Mouse (Mus musculus) stomach, embryonic 16.5 days (tissue): Measurements from ENCODE around the gene Nup85. TPM values are rescaled to one million over a fixed set of nuclear protein-coding genes. Genes with fewer than 3 reads are reported as not detected.
A peak's percentile ranks its signal among the peaks of the same experiment; 100 is the strongest.

Source experiments
- ATAC-seq: fragments of 200-750 bp; cut with Nextera tagmentation; 2 replicates; pipeline ENCODE4 v1.8.0; 2017; ENCODE audit warnings: moderate number of reproducible peaks, moderate TSS enrichment; ENCODE audit not compliant: insufficient read depth, low FRiP score
- H3K27ac ChIP-seq: fragments of 300-500 bp; sonication (generic); 2 replicates; pipeline ENCODE4 v1.5.1; 2014; ENCODE audit warnings: low read length
- H3K27me3 ChIP-seq: fragments of 300-500 bp; sonication (generic); 2 replicates; pipeline ENCODE4 v1.6.1; 2014; ENCODE audit warnings: low read length, control low read depth, mixed read lengths; ENCODE audit not compliant: control insufficient read depth, insufficient read depth
- H3K36me3 ChIP-seq: fragments of 300-500 bp; sonication (generic); 2 replicates; pipeline ENCODE4 v1.6.1; 2014; ENCODE audit warnings: low read length; ENCODE audit not compliant: control insufficient read depth, insufficient read depth
- H3K4me1 ChIP-seq: fragments of 300-500 bp; sonication (generic); 2 replicates; pipeline ENCODE4 v1.6.1; 2014; ENCODE audit warnings: low read length, control low read depth, mixed read lengths; ENCODE audit not compliant: control insufficient read depth, insufficient read depth
- H3K4me2 ChIP-seq: fragments of 300-500 bp; sonication (generic); 2 replicates; pipeline ENCODE4 v1.6.1; 2014; ENCODE audit warnings: low read depth, low read length, mixed read lengths
- H3K4me3 ChIP-seq: fragments of 300-500 bp; sonication (generic); replicated peaks from 2 replicates; pipeline ENCODE4 v1.5.1; 2014; ENCODE audit warnings: mild to moderate bottlenecking, low read length
- H3K9ac ChIP-seq: fragments of 300-500 bp; sonication (generic); 2 replicates; pipeline ENCODE4 v1.6.1; 2014; ENCODE audit warnings: low read length
- H3K9me3 ChIP-seq: fragments of 300-500 bp; sonication (generic); replicated peaks from 2 replicates; pipeline ENCODE4 v1.6.1; 2016; ENCODE audit warnings: low read length, control low read depth; ENCODE audit not compliant: control insufficient read depth
- WGBS: fragments of 180-500 bp; shearing (Covaris S2); extraction: QIAGEN DNeasy Blood & Tissue Kit; methylation state at CpG from one replicate; pipeline ENCODE4 v1.1.7; 2014; 5-methylcytosine and 5-hydroxymethylcytosine counted together
- polyA plus RNA-seq: library from polyadenylated mRNA; unstranded; fragments of >200 nt; fragmentation: Nextera tagmentation; extraction: Ambion mirVana; gene quantifications from 2 replicates; pipeline ENCODE4 v1.2.1, GENCODE M21; 2015

The Nup85 gene
- polyA plus RNA-seq, 1 experiment from 2014 or later = 141 TPM

DNA sequence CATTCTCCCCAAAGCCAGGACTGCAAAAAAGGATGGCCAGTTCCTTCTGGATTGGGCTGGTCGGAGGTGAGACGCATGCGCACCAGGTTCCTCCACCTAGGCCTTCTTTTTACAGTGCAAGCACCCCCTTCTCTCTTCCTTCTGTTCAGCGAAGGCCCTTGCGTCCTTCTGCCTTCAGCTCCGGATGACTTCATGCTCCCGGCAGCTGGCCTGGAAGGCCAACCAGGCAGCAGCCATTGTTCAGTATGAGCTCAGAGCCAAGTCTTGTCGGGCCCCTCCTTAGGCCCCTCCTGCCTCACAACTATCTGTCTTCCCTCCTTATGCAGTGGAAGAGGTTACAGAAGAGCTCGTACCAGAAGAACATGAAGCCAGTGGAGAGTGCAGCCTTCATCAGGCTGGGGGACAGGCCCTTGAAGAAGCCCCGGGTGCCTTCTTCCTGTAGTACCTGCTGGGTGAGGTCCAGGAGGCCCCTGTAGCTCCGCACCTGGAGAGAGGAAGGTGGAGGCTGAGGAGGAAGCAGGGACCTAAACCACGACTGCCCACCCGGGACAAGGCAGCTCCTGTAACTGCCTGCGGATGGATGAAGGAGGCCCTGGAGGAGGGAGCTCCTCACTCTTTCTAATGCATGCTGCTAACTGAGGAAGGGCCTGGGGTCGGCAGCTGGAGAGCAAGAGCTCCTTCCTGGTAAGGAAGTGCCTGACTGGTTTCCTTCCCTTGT, 51.0 kb downstream of the Nup85 start:
- Histone ChIP-seq H3K4me1 (peaks cover 21% of the 10 kb centered on the region), H3K27ac (peak overlapping the region; percentile 70), H3K9ac (peak overlapping the region; percentile 35; the same call in 1 of the 2 replicates), H3K36me3 (peaks cover 5% of the 10 kb centered on the region; the same call in 1 of the 2 replicates), H3K4me3 (no peak overlapping the region), H3K9me3 (no peaks in the 10 kb centered on the region), H3K4me2 (peak overlapping the region; percentile 27; the same call in 1 of the 2 replicates), H3K27me3 (no peaks in the 10 kb centered on the region)
- no peak for ATAC-seq
- WGBS = 75% methylated on average over 15 of the region's 15 CpGs

DNA sequence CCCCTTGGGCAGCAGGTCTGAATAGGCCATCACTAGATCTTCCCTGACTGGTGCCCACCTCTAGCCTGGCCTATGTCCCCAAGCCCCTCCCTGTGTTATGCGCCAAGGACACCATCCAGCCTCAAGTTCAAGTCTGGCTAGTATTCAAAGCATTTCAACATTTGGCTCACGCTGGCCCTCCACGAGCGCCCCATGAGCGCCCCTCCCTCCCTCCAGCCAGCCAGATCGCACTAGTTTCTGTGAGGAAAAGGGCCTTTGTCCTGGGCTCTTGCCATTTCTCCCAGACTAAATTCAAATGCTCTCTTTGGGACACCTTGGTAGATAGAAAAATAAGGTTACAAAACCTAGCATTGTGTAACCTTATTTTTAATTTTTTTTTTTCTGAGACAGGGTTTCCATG, 51.6 kb downstream of the Nup85 start:
- peak overlapping the region; percentile 70; the same call in 1 of the 2 replicates for H3K27ac ChIP-seq
- H3K9ac ChIP-seq = no peak overlapping the region

GRCm38 (mm10) chr11:115616371-115616770, 52.1 kb downstream of the Nup85 start:
- no peak overlapping the region for H3K4me2 ChIP-seq
- no peaks in the 10 kb centered on the region for H3K27me3 ChIP-seq
- peaks cover 5% of the 10 kb centered on the region; the same call in 1 of the 2 replicates for H3K36me3 ChIP-seq
- no peak overlapping the region for H3K9ac ChIP-seq
- no peak overlapping the region for H3K27ac ChIP-seq
- H3K9me3 ChIP-seq = no peaks in the 10 kb centered on the region
- peaks cover 18% of the 10 kb centered on the region for H3K4me1 ChIP-seq
- 88% methylated on average over 7 of the region's 7 CpGs for WGBS
- no peak overlapping the region for H3K4me3 ChIP-seq
- ATAC-seq = no peak

More for the DNA sequence above, 51.6 kb downstream of the Nup85 start:
- ATAC-seq = no peak
- no peaks in the 10 kb centered on the region for H3K27me3 ChIP-seq
- H3K36me3 ChIP-seq = peaks cover 5% of the 10 kb centered on the region; the same call in 1 of the 2 replicates
- H3K4me1 ChIP-seq = peaks cover 21% of the 10 kb centered on the region
- WGBS = 81% methylated on average over 6 of the region's 6 CpGs
- H3K4me3 ChIP-seq = no peak overlapping the region
- H3K4me2 ChIP-seq = no peak overlapping the region
- no peaks in the 10 kb centered on the region for H3K9me3 ChIP-seq

GRCm38 (mm10) chr11:115616893-115617292, 52.7 kb downstream of the Nup85 start:
- no peaks in the 10 kb centered on the region for H3K9me3 ChIP-seq
- peaks cover 5% of the 10 kb centered on the region; the same call in 1 of the 2 replicates for H3K36me3 ChIP-seq
- no peak overlapping the region for H3K9ac ChIP-seq
- H3K4me3 ChIP-seq = no peak overlapping the region
- H3K4me2 ChIP-seq = no peak overlapping the region
- no peak overlapping the region for H3K27ac ChIP-seq
- peaks cover 13% of the 10 kb centered on the region for H3K4me1 ChIP-seq
- no peaks in the 10 kb centered on the region for H3K27me3 ChIP-seq
- WGBS = 79% methylated on average over 6 of the region's 6 CpGs
- no peak for ATAC-seq

GRCm38 (mm10) chr11:115618001-115618400, 53.8 kb downstream of the Nup85 start:
- H3K36me3 ChIP-seq = peaks cover 13% of the 10 kb centered on the region
- WGBS = 83% methylated on average over 2 of the region's 2 CpGs

GRCm38 (mm10) chr11:115618732-115619516, 54.7 kb downstream of the Nup85 start:
- Histone ChIP-seq H3K4me1 (0 out of 2 replicates have a peak, but pooled peaks cover 4% of the 10 kb centered on the region), H3K27me3 (no peaks in the 10 kb centered on the region), H3K9me3 (no peaks in the 10 kb centered on the region), H3K9ac (no peak overlapping the region), H3K36me3 (peaks cover 13% of the 10 kb centered on the region), H3K27ac (no peak overlapping the region), H3K4me3 (no peak overlapping the region), H3K4me2 (no peak overlapping the region)
- no peak for ATAC-seq
- WGBS = 86% methylated on average over 16 of the region's 16 CpGs

More at GRCm38 (mm10) chr11:115618001-115618400, 53.8 kb downstream of the Nup85 start:
- Histone ChIP-seq H3K27ac (no peak overlapping the region), H3K27me3 (no peaks in the 10 kb centered on the region), H3K4me2 (no peak overlapping the region), H3K4me1 (peaks cover 11% of the 10 kb centered on the region), H3K9ac (no peak overlapping the region), H3K9me3 (no peaks in the 10 kb centered on the region), H3K4me3 (no peak overlapping the region)
- ATAC-seq = no peak

- Histone ChIP-seq H3K9ac (no peak overlapping the region), H3K4me1 (no peaks in the 10 kb centered on the region), H3K36me3 (peaks cover 12% of the 10 kb centered on the region), H3K27me3 (no peaks in the 10 kb centered on the region), H3K4me2 (no peak overlapping the region), H3K4me3 (no peak overlapping the region), H3K27ac (no peak overlapping the region), H3K9me3 (no peaks in the 10 kb centered on the region)
- ATAC-seq = no peak
- WGBS = 95% methylated on average over 7 of the region's 7 CpGs
Observed at GRCm38 (mm10) chr11:115619949-115620348, 55.7 kb downstream of the Nup85 start.

GRCm38 (mm10) chr11:115623487-115624070, 59.3 kb downstream of the Nup85 start:
- 67% methylated on average over 9 of the region's 9 CpGs for WGBS
- Histone ChIP-seq H3K27ac (no peak overlapping the region), H3K4me1 (peaks cover 6% of the 10 kb centered on the region; the same call in 1 of the 2 replicates), H3K4me3 (no peak overlapping the region), H3K36me3 (peaks cover 8% of the 10 kb centered on the region; the same call in 1 of the 2 replicates), H3K9me3 (no peaks in the 10 kb centered on the region), H3K27me3 (no peaks in the 10 kb centered on the region), H3K9ac (no peak overlapping the region), H3K4me2 (no peak overlapping the region)
- no peak for ATAC-seq
